Mouse (Mus musculus) small intestine, adult 2 months (tissue): Measurements from ENCODE around the gene Acad11.

Experiments used
- CTCF ChIP-seq: fragments of 200-500 bp; IDR thresholded peaks from 2 replicates; pipeline ENCODE4 v1.5.1; 2012; ENCODE audit warnings: low read depth, mild to moderate bottlenecking, control low read depth, inconsistent platforms, low read length, moderate library complexity, mixed read lengths; ENCODE audit not compliant: insufficient replicate concordance, insufficient read length; ENCODE audit errors: extremely low read depth
- POLR2A ChIP-seq: fragments of 200-500 bp; IDR thresholded peaks from 2 replicates; pipeline ENCODE4 v1.6.1; 2012; ENCODE audit warnings: low read depth, mild to moderate bottlenecking, control low read depth, inconsistent platforms, low read length, moderate library complexity

DNA sequence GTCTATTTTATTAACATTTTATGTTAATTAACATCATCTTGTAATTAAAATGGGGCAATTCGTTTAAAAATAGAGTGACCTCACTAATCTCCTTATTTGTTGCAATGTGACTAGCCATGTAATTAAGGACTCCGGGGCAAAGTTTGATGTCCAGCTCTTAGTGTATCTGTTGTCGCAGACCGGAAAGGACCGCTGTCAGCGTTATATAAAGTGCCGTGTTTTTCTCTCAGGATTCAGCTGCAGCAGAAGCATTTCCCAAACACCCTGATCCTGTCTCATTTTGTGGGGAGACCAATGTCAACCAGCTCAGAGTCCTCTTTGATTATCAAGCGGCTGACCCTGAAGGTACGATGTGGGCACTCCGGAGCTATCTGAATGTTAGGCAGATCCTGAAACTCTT, 42.2 kb upstream of the Acad11 start:
- TF ChIP-seq POLR2A = no peak
- TF ChIP-seq CTCF = no peak
